Mouse (Mus musculus): ENCODE results near the gene Fbf1. TPM values are rescaled to one million over a fixed set of nuclear protein-coding genes. Genes with fewer than 3 reads are reported as not detected.
A peak's percentile ranks its signal among the peaks of the same experiment; 100 is the strongest.

Gene Fbf1
- 10 to 100 TPM; 20.2 to 21.5 TPM for total RNA-seq (2021)

DNA sequence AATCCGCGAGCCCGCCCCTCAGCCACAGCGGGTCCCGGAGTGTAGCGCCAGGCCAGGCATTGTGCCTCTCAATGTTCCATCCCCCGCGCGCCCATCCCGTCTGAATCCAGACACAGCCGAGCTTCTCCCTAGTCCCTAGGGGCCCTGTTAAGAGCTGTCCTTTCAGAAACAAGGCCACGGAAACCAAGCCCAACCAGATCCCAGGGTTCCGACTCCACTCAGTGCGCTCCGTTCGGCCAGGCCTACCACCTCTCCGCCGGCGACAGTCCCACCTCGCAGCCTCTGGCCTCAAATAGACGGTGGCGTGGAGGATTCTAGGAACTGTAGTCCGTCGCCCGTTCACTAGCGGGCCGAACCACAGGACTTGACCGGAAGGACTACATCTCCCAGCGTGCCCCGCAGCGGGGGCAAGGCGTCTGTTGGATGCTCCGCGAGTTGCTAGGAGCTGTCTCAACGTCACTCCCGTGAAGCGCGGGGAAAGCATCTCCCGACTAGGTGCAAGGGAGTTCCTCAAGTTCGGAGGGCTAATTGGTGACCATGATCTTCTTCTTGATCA is at the start of gene Fbf1:
Gene Fbf1 (minus strand): TSS at position 283 of the 556 bp plus-strand sequence.
- peak; percentile 94 for DNase-seq

- no peak for DNase-seq
Observed at GRCm38 (mm10) chr11:116216549-116216948, 48.6 kb upstream of the Fbf1 start.

DNA sequence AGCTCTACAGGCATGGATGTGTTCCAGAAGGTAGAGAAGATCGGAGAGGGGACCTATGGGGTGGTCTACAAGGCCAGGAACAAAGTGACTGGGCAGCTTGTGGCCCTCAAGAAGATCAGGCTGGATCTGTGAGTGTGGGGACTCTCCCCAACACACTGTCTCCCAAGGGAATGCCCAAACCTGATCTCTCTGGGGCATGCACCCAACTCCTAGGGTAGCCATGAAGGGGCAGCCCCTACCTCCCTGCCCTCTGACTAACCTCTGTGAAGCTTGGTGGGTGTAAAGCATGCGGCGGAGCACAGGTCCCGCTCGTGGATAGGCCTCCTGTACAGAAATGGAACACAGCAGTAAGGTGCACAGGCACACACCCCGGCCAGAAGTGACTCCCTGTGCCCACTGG is 48.0 kb upstream of the Fbf1 start:
- no peak for DNase-seq

DNA sequence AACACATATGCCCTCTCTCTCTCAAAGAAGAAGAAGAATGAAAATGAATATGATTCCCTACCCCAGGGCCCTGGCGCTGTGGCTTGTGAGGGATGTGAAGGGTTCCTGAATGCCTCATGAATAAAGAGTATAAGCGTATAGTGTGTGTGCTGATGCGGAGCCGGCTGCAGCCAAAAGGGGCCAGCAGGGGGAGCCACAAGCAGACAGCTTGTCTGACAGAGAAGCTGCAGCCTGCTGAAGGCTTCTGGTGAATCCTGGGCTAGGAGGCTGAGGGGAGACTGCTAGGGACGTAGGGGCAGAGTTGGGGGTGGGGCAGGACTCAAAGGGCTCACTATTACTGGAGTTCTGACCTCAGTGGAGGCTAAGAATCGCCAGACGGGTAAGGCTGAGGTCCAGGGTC is 47.2 kb upstream of the Fbf1 start:
- peak; percentile 48 for DNase-seq

- DNase-seq = no peak
Observed at GRCm38 (mm10) chr11:116213877-116214510, 46.0 kb upstream of the Fbf1 start.

- no peak for DNase-seq
Observed at GRCm38 (mm10) chr11:116212847-116213246, 44.9 kb upstream of the Fbf1 start.

GRCm38 (mm10) chr11:116210696-116211095 is 42.7 kb upstream of the Fbf1 start:
- no peak for DNase-seq

GRCm38 (mm10) chr11:116209257-116209656 is 41.3 kb upstream of the Fbf1 start:
- no peak for DNase-seq

DNA sequence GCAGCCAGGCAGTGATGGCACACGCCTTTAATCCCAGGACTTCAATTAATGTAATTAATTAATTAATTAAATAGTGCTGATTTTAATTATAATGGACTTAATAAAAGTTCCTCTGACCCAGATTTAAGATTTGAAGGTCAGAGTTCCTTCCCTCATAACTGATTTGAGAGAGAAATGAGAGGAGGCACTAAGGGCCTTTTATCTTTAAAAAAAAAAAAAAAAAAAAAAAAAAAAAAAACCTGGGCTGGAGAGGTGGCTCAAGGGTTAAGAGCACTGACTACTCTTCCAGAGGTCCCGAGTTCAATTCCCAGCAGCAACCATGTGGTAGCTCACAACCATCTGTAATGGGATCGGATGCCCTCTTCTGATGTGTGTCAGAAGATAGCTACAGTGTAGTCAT is 40.7 kb upstream of the Fbf1 start:
- DNase-seq = no peak

DNA sequence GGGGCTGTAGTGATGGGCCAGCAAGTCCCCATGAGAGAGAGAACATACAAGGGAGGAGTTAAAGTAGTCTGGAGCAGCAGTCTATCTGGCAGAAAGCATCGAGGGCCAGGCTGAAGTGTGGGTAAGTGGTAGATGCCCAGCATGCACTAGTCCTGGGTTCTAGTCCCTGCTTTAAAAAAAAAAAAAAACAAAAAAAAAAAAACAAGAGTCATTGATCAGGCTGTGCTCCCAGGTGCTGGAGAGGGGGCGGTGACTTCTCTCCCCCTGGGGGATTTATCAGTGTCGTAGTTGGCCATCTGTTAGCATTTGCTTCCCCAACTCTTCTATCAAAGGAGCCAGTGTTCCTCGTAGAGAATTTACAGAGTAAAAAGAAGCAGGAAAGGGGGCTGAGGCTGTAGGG is 38.7 kb upstream of the Fbf1 start:
- no peak for DNase-seq

- DNase-seq = no peak
Observed at GRCm38 (mm10) chr11:116203150-116203549, 35.2 kb upstream of the Fbf1 start.

GRCm38 (mm10) chr11:116201151-116201550 is 33.2 kb upstream of the Fbf1 start:
- no peak for DNase-seq

DNA sequence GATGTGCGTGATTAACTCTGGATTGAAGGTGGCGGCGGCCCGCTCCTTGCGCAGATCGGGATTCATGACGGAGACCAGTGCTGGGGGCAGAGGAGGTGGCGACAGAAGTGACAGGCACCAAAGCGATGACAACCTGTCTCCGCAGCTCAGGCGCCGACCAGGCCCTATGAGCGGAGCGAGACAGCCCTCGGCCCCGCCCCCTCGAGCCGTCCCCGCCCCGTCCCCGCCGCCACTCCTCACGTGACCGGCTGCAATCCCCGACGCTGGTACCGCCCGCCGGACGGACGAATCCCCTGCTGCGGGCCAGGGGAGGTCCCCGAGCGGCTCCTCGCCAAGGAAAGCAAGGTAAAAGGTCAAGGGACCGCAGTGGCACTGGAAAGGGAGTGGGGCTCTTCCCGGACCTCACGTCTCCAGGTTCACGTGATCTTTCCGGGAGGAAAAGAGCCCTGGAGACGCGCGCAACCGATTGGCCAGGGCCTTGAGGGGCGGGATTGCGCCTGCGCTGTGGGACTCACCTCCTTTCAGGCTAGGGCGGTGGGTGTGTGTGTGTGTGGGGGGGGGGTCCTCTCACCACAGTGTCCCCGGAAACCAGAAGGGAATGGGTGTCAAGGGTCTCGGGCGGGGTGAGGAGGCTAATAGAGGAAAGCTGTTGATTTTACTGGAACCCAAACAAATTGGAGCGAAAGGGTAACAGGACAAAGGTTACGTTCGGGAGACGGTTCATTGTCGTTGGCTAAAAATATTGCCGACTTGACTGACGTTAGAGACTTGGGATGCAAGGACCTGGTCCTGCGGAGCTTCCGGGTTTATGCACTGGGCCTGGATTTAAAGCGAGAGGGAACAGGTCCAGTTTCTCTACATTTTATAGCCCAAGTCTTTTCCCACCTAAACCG is 30.9 kb upstream of the Fbf1 start, which contains the start of the genes Ten1 and Acox1:
Gene Ten1 (plus strand): TSS at position 217 of the 893 bp plus-strand sequence.
Gene Acox1 (minus strand): TSS at position 407 of the 893 bp plus-strand sequence.
- DNase-seq = peak; percentile 98

GRCm38 (mm10) chr11:116198132-116198531 is 30.2 kb upstream of the Fbf1 start:
- no peak for DNase-seq

DNA sequence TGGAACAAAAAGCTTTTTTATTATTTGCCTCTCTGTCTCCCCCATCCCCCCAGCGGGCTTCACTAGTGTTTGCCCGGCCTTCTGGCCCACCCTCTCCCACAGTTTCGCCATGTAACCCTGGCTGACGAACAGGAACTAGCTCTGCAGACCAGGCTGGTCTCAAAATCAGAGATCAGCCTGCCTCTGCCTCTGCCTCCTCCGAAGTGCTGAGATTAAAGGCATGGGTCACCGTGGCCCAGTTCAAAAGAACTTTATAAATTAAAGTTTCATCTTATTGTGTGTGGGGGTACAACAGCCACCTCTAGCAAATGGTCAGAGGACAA is 29.6 kb upstream of the Fbf1 start:
- DNase-seq = no peak

DNA sequence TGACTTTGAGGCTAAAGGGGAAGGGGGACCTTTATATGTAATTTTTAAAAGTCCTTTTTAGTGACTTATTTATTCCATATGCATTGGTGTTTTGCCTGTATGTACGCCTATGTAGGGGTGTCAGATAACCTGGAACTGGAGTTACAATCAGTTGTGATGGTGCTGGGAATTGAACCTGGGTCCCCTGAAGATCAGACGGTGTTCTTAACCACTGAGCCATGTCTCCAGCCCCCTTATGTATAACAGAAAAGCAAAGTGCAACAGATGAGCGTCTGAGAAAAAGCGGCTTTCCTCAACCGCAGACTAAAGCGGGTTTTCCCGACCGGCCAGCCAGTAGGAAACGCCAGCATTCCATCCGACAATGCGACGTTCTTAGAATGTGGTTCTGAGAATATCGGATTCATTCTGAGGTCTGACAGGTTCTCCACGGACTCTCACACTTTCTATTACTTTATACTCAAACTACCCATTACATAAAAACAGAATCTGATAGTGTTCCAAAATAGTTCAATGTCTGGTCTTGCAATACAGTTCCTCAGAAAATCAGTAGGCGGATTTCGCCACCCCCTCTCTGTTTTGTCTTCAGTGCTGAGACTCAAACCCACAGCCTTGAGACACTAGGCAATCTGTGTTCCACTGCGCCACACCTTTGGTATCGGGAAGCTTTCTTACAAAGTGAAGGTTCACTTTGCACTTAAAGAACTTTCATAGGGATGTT is 29.1 kb upstream of the Fbf1 start:
- no peak for DNase-seq

GRCm38 (mm10) chr11:116196336-116196735 is 28.4 kb upstream of the Fbf1 start:
- DNase-seq = no peak

GRCm38 (mm10) chr11:116195252-116195651 is 27.3 kb upstream of the Fbf1 start:
- DNase-seq = no peak

- DNase-seq = no peak
Observed at GRCm38 (mm10) chr11:116194619-116195018, 26.7 kb upstream of the Fbf1 start.

DNA sequence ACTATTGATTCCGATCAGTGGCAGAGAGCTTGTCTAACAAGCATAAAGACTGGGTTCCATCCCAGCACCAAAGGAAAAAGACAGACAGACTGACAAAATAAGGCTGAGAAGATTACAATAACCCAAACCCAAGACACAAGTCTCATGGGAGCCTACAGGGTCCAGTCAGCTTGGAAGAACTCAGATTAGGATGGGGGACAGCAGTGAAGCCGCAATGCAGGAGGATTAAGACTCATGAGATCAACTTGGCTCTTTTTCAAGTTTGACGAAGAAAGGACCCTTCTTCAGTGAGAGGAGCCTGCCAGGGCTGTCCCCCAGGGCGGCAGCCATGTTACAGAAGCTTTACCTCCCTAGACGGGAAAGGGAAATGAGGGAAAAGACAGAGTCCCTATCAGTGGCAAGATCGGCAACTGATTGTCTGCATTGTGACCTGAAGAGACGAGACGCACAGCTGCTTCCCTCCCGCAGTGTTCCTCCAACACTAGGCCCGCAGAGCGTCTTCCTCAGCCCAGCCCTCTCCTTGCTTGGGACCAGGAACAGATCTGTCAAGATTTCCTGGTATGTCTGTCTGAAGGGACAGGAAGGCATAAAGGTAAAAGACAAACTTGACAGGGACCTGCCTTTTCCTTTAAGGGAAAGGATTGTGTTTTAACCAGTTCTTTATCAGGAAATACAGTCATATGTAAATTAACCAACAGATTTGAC is 19.4 kb upstream of the Fbf1 start:
- no peak for DNase-seq

DNA sequence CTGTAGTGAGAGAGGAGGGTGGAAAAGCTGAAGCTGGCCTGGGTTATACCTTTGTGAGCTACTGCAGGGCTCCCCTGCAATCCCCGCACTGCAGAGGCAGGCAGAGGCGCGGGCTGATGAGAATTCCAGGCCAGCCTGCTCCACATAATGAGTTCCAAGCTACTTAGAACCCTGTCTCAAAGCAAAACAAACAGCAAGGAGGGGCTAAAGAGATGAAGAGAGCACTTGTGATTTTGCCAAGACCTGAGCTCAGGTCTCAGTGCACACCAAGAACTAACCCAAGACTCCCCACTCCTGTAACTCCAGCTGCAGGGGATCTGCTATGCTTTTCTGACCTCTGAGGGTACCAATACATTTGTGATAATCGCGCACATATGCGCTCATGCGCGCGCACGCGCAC is 18.4 kb upstream of the Fbf1 start:
- DNase-seq = no peak

GRCm38 (mm10) chr11:116185836-116186235 is 17.9 kb upstream of the Fbf1 start:
- DNase-seq = peak; percentile 25

Measured in heart, postnatal 4 days (tissue).